Mouse (Mus musculus) kidney, postnatal 10 days (tissue): Measurements from ENCODE around the gene Impdh2.
A peak's percentile ranks its signal among the peaks of the same experiment; 100 is the strongest.

Source experiments
- DNase-seq: peaks from one replicate; pipeline ENCODE4 v3.0.0; 2021; ENCODE audit warnings: mixed read lengths

The Impdh2 gene

DNA sequence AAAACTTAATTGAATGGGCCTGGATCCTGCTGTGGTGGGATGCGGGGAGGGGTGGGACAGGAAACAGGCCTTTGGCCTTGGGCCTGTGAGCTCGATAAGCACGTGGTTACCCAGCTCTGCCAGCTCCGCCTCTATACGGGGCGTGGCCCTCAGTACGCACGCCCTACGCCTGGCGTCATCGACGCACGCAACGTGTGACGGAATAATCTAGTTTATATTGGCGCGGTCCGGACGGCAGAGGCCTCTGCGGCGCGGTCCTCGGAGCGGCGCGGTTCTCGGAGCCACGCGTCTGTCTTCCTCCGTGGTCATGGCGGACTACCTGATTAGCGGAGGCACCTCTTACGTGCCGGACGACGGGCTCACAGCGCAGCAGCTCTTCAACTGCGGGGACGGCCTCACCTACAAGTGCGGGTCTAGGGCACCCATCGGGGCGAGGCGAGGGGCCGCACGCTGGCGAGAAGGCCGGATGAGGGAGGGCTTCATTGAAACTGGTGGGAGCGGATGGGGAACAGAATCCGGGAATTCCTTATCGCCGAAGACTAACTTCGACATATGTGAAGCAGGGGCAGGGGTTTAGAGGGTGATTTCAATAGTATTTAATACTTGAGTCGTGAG lies at the start of gene Impdh2:
Gene Impdh2, plus strand, starts transcription at position 60 of the 615 bp plus-strand sequence.
- peak; percentile 98 for DNase-seq

GRCm38 (mm10) chr9:108516380-108517251 lies 43.5 kb upstream of the Impdh2 start, which contains the start of gene Qrich1:
Qrich1 (plus strand) TSS chr9:108516806.
- peak; percentile 97 for DNase-seq

- DNase-seq = peak; percentile 94
These were observed 42.7 kb upstream of the Impdh2 start for GRCm38 (mm10) chr9:108517253-108517930.

DNA sequence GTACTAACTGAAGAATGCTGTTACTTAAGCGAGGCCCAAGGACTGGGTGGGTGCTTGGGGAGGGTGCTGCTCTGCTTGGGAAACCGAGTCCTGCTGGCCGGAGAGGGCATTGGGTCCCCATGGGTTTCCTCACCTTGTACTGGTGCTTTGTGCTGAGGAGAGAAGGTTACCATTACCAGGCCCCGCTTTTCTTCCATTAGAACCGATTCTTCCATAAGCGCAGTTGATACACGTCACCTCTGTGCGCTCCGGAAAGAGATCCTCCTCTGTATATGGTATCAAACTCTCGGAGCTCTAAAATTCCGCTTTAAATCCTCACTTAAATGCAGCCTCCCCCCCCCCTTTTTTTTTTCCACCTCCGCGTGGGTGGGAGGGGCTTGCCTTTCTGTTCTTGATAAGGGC lies 42.2 kb upstream of the Impdh2 start:
- no peak for DNase-seq

- no peak for DNase-seq
These were observed 38.5 kb upstream of the Impdh2 start for GRCm38 (mm10) chr9:108521604-108522003.

GRCm38 (mm10) chr9:108523341-108523740 lies 36.7 kb upstream of the Impdh2 start:
- no peak for DNase-seq

DNA sequence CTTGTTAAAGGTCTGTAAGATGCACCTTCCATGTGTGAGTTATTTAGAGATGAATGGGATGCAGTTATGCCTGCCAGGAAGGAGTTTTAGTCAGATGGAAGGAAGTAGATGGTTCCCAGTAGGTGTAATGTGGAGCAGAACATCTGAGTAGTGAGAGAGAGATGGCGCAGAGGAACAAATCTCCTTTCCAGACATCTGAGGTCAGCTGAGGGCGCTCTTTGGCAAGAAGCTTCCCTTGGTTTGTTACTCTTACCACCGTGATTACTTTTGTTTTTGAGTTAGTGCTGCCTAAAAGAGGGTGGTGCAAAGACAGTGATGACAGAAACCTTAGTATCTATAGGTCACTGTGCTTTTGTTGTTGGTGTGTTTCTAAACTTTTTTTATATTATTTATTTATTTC lies 34.7 kb upstream of the Impdh2 start:
- no peak for DNase-seq

- no peak for DNase-seq
These were observed 29.1 kb upstream of the Impdh2 start for GRCm38 (mm10) chr9:108530954-108531353.

DNA sequence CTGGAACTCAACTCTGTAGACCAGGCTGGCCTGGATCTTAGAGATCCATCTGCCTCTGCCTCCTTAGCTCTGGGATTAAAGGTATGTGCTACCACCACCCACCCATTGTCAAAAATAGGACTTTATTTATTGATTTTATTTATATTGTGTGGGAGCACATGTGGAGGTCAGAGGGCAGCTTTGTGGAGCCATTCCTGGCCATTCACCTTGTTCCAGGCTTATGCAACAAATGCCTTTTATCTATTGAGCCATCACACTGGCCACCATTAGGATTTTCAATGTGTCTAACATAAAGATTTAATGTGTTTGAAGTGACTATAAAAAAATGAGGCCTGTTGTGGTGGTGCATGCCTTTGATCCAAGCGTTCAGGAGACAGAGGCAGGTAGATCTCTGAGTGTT lies 28.6 kb upstream of the Impdh2 start:
- no peak for DNase-seq

- no peak for DNase-seq
These were observed 19.2 kb upstream of the Impdh2 start for GRCm38 (mm10) chr9:108540846-108541245.

DNA sequence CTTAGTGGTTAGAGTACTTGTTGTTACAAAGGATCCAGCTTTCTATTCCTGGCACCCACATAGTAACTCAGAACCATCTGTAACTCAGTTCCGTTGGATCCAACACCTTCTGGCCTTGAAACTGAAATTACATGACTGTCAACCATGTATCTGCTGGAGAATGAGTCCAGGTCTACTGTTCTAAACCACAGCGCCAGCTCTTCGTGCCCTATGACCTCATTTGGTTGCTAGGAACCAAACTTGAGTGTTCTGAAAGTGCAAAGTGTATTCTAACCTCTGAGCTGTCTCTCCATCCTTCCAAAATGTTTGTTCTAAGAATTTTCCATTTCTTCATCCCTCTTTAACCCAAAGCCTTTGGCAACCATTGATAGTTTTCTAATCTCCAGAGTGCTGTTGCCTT lies 14.1 kb upstream of the Impdh2 start:
- DNase-seq = no peak

- no peak for DNase-seq
These were observed 13.2 kb upstream of the Impdh2 start for GRCm38 (mm10) chr9:108546875-108547274.

DNA sequence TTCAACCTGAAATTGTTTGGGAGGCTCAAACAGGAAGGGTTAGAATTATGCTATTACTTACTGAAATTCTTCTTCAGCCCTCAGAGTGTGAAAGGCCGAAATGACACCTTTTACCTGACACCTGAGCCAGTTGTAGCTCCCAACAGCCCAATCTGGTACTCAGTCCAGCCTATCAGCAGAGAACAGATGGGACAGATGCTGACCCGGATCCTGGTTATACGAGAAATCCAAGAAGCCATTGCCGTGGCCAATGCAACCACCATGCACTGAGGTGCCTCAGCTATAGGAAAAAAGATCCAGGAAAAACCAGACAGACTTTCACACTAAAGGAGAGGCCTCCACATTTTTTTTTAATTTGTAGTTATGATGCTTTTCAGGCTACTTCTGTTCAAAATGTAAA lies 917 bp upstream of the Impdh2 start:
- DNase-seq = no peak

- no peak for DNase-seq
These were observed 3.6 kb downstream of the Impdh2 start for GRCm38 (mm10) chr9:108563671-108564070.

GRCm38 (mm10) chr9:108564131-108564530 lies 4.0 kb downstream of the Impdh2 start:
- no peak for DNase-seq

- DNase-seq = no peak
These were observed 6.1 kb downstream of the Impdh2 start for GRCm38 (mm10) chr9:108565881-108566814.

DNA sequence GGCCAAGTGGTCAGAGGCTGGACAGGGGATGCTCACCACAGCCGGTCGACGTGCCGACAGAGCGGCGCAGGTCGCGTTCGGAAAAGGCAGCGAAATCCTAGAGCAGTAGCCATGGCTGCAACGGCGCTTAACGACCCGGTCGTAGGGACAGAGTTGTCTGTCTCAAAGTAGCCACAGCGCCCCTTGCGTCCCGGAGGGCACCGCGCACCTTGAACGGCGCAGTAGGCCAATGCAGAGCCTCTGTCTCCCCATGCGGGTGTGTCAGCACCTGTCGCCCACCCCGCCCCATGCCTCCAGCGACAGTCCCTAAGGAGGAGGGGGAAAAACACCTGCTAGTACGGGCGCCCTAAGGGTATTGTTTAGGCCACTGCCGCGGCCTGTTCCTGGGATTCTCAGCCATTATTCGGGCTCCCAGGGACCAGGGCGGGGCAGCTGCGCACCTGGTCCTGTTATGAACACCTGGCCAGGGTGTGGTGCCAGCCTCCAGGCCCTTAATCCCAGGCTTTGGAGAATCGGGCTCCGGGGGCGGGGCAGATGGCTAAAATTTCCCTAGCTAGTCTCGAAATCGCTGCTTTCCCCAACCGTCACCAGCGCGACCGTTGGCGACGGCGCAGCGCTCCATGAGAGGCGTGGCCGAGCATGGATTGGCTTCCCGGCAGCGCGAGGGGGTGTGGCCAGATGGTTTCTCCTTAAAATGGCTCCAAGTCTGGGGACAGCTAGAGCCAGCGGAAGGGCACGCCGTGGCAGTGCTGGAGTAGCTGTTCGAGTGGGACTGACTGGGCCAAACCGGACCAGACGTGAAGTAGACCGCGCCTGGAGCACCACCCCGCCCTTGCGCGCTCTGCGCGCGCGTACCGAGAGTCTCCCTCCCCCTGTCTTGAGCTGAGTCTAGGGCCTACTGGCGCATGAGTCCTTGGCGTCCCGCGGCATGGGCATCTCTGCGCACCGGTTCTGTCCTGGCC lies 7.0 kb downstream of the Impdh2 start, which contains the start of gene Ndufaf3:
Gene Ndufaf3, minus strand, starts transcription at position 620 of the 962 bp plus-strand sequence.
- peak; percentile 98 for DNase-seq

DNA sequence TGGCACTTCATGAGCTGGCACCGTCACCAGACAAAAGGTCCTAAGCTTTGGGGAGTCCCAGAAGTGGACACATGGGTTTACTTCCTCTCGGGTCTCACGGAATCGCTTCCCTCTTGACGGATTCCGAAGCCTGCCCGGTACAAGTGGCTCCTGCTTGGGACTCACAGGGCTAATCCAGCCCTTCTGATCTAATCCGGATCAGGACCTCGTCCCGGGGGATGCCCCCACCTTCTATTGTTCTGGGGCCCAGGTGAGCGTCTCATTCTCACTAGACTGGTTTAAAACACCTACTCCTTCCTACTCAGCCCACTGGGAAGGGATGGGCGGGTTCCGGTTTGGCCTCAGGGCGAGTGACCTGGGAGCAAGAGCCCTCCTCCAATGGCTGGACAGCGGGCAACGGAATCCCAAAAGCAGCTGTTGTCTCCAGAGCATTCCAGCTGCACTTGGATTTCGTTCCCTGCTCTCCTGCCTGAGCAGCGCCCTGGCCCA lies 7.9 kb downstream of the Impdh2 start:
- peak; percentile 48 for DNase-seq

- peak; percentile 29 for DNase-seq
These were observed 8.4 kb downstream of the Impdh2 start for GRCm38 (mm10) chr9:108568511-108568921.

- peak; percentile 96 for DNase-seq
These were observed 9.5 kb downstream of the Impdh2 start, which contains the start of gene Dalrd3 for GRCm38 (mm10) chr9:108569381-108570206. Dalrd3 (plus strand) TSS chr9:108569886.
